Mouse (Mus musculus) C2C12 (cell line): ENCODE data around the gene Atxn1l. TPM values are rescaled to one million over a fixed set of nuclear protein-coding genes. Genes with fewer than 3 reads are reported as not detected.
A peak's percentile ranks its signal among the peaks of the same experiment; 100 is the strongest.

Experiments used
- H3K27me3 ChIP-seq: one replicate; pipeline ENCODE4 v1.6.1; 2011; ENCODE audit not compliant: control insufficient read depth, insufficient read depth, insufficient read length
- H3K36me3 ChIP-seq: one replicate; pipeline ENCODE4 v1.6.1; 2011; ENCODE audit not compliant: control insufficient read depth, insufficient read depth
- H3K4me3 ChIP-seq: one replicate; pipeline ENCODE4 v1.5.1; 2011; ENCODE audit warnings: mild to moderate bottlenecking, control low read depth; ENCODE audit not compliant: poor library complexity, insufficient read depth, severe bottlenecking
- H3K79me2 ChIP-seq: one replicate; pipeline ENCODE4 v1.6.1; 2011; ENCODE audit not compliant: control insufficient read depth, insufficient read depth
- H3K79me3 ChIP-seq: one replicate; pipeline ENCODE4 v1.6.1; 2011; ENCODE audit warnings: low read depth, control low read depth
- H3ac ChIP-seq: one replicate; pipeline ENCODE3; 2011; ENCODE audit warnings: low read depth; ENCODE audit not compliant: control insufficient read depth, insufficient read length
- CEBPB ChIP-seq: IDR thresholded peaks from one replicate; pipeline ENCODE4 v1.6.1; 2011; ENCODE audit warnings: low read depth, mild to moderate bottlenecking, control low read depth, moderate library complexity
- CTCF ChIP-seq: IDR thresholded peaks from one replicate; pipeline ENCODE4 v1.5.1; 2011; ENCODE audit not compliant: control insufficient read depth, insufficient read depth, insufficient read length
- FOSL1 ChIP-seq: IDR thresholded peaks from one replicate; pipeline ENCODE4 v1.8.0; 2011; ENCODE audit warnings: mild to moderate bottlenecking, low read length; ENCODE audit not compliant: poor library complexity, insufficient read depth, severe bottlenecking
- MAX ChIP-seq: IDR thresholded peaks from one replicate; pipeline ENCODE4 v1.6.1; 2011; ENCODE audit warnings: mild to moderate bottlenecking, control low read depth
- MYOD1 ChIP-seq: IDR thresholded peaks from one replicate; pipeline ENCODE4 v1.6.1; 2011; ENCODE audit warnings: low read depth; ENCODE audit not compliant: control insufficient read depth, insufficient read length
- MYOG ChIP-seq: IDR thresholded peaks from one replicate; pipeline ENCODE4 v1.6.1; 2011; ENCODE audit not compliant: control insufficient read depth, insufficient read length; ENCODE audit errors: extremely low read depth
- USF1 ChIP-seq: IDR thresholded peaks from one replicate; pipeline ENCODE4 v1.6.1; 2011; ENCODE audit warnings: low read depth, mild to moderate bottlenecking, control low read depth, moderate library complexity
- polyA plus RNA-seq: library from polyadenylated mRNA; unstranded; fragments of >200 nt; fragmentation: generic; extraction: Trizol; gene quantifications from one replicate; pipeline ENCODE4 v1.2.1, GENCODE M21; 2012; ENCODE audit warnings: missing spikeins

The Atxn1l gene
- polyA plus RNA-seq, 1 experiment: 12.0 TPM

DNA sequence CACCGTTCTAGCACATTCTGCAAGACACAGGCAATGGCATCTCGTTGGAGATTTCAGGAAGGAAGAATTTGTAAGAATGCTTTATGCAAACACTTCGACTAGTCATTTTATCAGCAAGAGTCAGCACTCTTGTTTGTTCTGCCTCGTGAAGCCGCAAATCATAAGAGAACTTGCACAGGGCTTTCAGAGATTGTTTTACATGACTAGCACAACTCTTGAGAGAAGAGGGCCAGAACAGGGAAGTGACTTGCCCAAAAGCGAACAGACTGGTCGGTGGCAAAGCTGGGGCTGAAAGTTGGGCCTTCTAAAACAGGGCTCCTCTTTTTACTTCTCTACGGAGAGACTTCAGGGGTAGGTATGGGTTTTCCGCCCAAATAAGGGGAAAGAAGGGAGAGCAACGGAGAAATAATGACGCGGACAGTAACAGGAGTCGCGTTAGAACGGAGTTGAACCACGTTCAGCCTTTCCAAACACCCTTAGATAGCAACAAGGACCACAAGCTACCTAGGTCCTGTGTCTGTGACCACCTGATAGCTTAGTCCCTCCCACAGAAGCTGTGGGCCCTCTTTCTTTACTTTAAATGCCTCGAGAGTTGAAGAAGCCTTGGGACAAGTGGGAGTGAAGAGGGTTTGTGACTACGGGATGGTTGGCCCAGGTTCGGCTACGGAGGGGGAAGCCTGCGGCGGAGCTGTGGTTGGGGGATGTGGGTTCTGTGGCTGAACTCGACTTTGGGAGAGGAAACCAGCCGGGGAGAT, 32.8 kb downstream of the Atxn1l start:
- Histone ChIP-seq H3K79me3 (no peaks in the 10 kb centered on the region), H3K27me3 (peaks cover 4% of the 10 kb centered on the region), H3K79me2 (peaks cover 14% of the 10 kb centered on the region), H3ac (peak overlapping the region; percentile 59), H3K4me3 (peak overlapping the region; percentile 29), H3K36me3 (peaks cover 22% of the 10 kb centered on the region)
- no peak for TF ChIP-seq MAX
- TF ChIP-seq CEBPB: no peak
- TF ChIP-seq FOSL1: no peak
- no peak for TF ChIP-seq USF1
- no peak for TF ChIP-seq MYOD1
- no peak for TF ChIP-seq CTCF
- TF ChIP-seq MYOG: no peak

GRCm38 (mm10) chr8:109698477-109698876, 39.1 kb downstream of the Atxn1l start:
- TF ChIP-seq MAX: no peak
- TF ChIP-seq CTCF: no peak
- no peak for TF ChIP-seq CEBPB
- no peak for TF ChIP-seq USF1
- TF ChIP-seq MYOG: no peak
- no peak for TF ChIP-seq FOSL1
- no peak for TF ChIP-seq MYOD1
- Histone ChIP-seq H3K79me3 (no peaks in the 10 kb centered on the region), H3K79me2 (no peaks in the 10 kb centered on the region), H3K36me3 (no peaks in the 10 kb centered on the region), H3K27me3 (peaks cover 4% of the 10 kb centered on the region), H3K4me3 (no peak overlapping the region), H3ac (no peak overlapping the region)

DNA sequence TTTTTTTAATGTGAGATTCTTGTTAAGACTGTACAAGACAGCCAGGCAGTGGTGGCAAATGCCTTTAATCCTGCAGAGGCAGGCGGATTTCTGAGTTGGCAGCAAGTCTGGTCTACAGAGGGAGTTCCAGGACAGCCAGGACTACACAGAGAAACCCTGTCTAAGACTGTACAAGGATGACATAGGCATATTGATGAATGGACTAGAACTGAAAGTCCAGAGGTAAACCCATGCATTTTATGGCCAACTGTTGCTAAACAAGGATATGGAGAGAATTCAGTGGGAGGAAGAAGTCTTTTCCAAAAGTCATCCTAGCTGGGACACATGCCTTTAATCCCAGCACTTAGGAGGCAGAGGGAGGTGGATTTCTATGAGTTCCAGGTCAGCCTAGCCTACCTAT, 39.8 kb downstream of the Atxn1l start:
- peaks cover 3% of the 10 kb centered on the region for H3K79me3 ChIP-seq
- H3K36me3 ChIP-seq: no peaks in the 10 kb centered on the region
- H3K4me3 ChIP-seq: no peak overlapping the region
- peaks cover 4% of the 10 kb centered on the region for H3K27me3 ChIP-seq
- H3K79me2 ChIP-seq: peaks cover 4% of the 10 kb centered on the region
- no peak overlapping the region for H3ac ChIP-seq
- TF ChIP-seq FOSL1: no peak
- TF ChIP-seq MYOD1: no peak
- no peak for TF ChIP-seq CEBPB
- no peak for TF ChIP-seq CTCF
- TF ChIP-seq USF1: no peak
- no peak for TF ChIP-seq MYOG
- TF ChIP-seq MAX: no peak

DNA sequence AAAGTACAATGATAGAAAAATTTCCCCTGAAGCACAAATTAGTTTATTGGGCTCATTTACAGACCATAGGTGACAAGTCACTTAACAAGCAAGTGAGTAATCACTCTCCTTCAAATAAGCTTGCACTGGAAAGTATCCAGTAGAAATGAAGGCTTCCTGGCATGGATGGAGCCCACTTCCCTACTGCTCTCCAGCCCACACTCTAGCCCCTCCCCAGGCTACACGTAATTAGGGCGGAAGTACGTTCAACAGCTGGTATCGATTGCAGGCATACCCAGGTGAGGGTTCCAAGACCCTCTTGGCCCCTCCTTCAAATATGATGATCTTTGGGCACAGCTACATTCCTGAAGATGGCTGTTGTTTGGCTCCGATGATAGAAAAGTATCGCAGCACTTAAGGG, 43.4 kb downstream of the Atxn1l start:
- H3K27me3 ChIP-seq: no peaks in the 10 kb centered on the region
- no peak overlapping the region for H3ac ChIP-seq
- peaks cover 39% of the 10 kb centered on the region for H3K79me3 ChIP-seq
- no peak overlapping the region for H3K4me3 ChIP-seq
- peaks cover 40% of the 10 kb centered on the region for H3K79me2 ChIP-seq
- no peaks in the 10 kb centered on the region for H3K36me3 ChIP-seq
- no peak for TF ChIP-seq CTCF
- TF ChIP-seq USF1: no peak
- no peak for TF ChIP-seq MYOG
- TF ChIP-seq FOSL1: no peak
- TF ChIP-seq CEBPB: no peak
- no peak for TF ChIP-seq MAX
- TF ChIP-seq MYOD1: no peak

GRCm38 (mm10) chr8:109693146-109693900, 44.2 kb downstream of the Atxn1l start, which contains the start of gene Ist1:
Ist1 (minus strand) TSS chr8:109693260.
- no peaks in the 10 kb centered on the region for H3K36me3 ChIP-seq
- H3K27me3 ChIP-seq: no peaks in the 10 kb centered on the region
- TF ChIP-seq MAX (peak; percentile 73), MYOG (no peak), USF1 (peak; percentile 22), FOSL1 (peak; percentile 26)
- peaks cover 48% of the 10 kb centered on the region for H3K79me2 ChIP-seq
- peak within 1 kb of the TSS; percentile 84 for H3ac ChIP-seq
- peaks cover 47% of the 10 kb centered on the region for H3K79me3 ChIP-seq
- peak within 1 kb of the TSS; percentile 92 for H3K4me3 ChIP-seq
